13 mouse cellular contexts compared by ENCODE assay signal in the genomic region with DNA sequence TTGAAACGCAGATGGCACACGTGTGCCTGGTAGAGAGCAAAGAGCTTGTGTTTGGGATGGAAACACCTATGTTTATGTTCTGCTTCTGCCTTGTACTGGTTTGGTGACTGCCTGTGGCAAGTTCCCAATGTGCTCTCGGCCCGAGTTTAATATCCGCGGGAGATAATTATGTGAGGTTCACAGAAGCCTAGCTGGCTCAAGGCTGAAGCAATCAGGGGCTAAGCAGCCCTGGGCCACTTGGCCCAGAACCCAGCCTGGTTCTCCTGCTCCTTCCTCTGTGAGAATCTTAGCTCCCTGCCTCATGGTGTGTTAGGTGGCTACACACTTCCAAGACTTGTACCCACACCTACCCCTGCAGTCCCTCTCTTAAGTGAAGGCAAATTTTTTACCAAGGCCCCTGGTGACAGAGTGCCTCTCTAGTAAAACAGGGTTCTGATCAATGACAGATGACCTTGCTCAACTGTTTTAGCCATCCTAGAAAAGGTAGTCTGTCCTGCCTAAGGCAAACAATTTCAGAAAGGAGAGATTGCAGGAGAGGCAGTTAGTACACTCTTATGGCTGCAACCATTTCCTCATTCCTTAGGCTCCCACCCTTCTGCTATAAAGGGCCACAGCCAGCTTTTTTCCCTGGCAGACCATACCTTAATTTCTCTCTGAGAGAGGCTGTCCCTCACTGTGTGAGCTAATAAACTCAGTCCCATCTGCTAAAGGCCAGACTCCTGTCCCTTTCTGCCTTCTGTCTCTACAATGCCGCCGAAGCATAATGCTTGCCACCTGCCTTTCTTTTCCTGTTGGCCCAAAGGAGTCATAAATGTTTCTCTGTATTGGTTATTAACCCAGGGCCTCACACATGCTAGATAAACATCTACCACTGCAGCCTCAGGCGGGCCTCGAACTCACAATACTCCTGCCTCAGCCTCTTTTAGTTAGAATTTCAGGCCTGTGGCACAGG.
DNase-seq lines count a peak whose midpoint lies in the region; ATAC-seq and TF ChIP-seq lines count a peak whose summit lies in the region.
"Had no signal": no experiment of that assay in that cellular context is flagged by ENCODE, and none has a peak within 500 bp of the region (broad histone marks: within the 10 kb centered on the region; RNA-seq: fewer than 3 reads in every experiment).

No protein-coding gene starts in this region.

- no peak for ATAC-seq in limb, embryonic 12.5 days (ENCODE audit: insufficient number of reproducible peaks, insufficient read depth, low FRiP score, low TSS enrichment, low read depth)
- ATAC-seq: forebrain, embryonic 14.5 days had no signal

- TF ChIP-seq POLR2A in small intestine, adult 2 months (IDR thresholded peaks at IDR 0.05; ENCODE audit: low read depth, low read length): no peak

- no peak overlapping the region for H3K4me3 ChIP-seq in limb, embryonic 12.5 days (replicated peaks)
- H3K4me3 ChIP-seq in limb, embryonic 10.5 days: no peak overlapping the region
- H3K4me3 ChIP-seq in small intestine, adult 2 months (ENCODE audit: low read depth, low read length): no peak overlapping the region
- no peak overlapping the region for H3K4me3 ChIP-seq in midbrain, embryonic 10.5 days
- H3K4me3 ChIP-seq: limb, embryonic 13.5 days had no signal

- H3K9me3 ChIP-seq in limb, embryonic 12.5 days: no peaks in the 10 kb centered on the region
- no peaks in the 10 kb centered on the region for H3K9me3 ChIP-seq in limb, embryonic 10.5 days (replicated peaks)
- no peaks in the 10 kb centered on the region for H3K9me3 ChIP-seq in midbrain, embryonic 10.5 days (replicated peaks)
- H3K9me3 ChIP-seq: limb, embryonic 13.5 days had no signal

- no peak overlapping the region for H3K9ac ChIP-seq in limb, embryonic 12.5 days (replicated peaks)
- H3K9ac ChIP-seq: limb, embryonic 13.5 days had no signal

- no peak overlapping the region for H3K4me2 ChIP-seq in limb, embryonic 12.5 days
- H3K4me2 ChIP-seq: limb, embryonic 13.5 days had no signal

- no peak for TF ChIP-seq CTCF in small intestine, adult 2 months (IDR thresholded peaks at IDR 0.05; ENCODE audit: extremely low read depth, insufficient read length, insufficient replicate concordance, low read depth, low read length)

- peak overlapping the region; percentile 9; the same call in 1 of the 2 replicates for H3K27ac ChIP-seq in limb, embryonic 12.5 days
- no peak overlapping the region for H3K27ac ChIP-seq in limb, embryonic 10.5 days
- peak overlapping the region; percentile 63 for H3K27ac ChIP-seq in small intestine, adult 2 months (ENCODE audit: insufficient read depth, low read depth, low read length)
- H3K27ac ChIP-seq in midbrain, embryonic 10.5 days (replicated peaks): no peak overlapping the region
- H3K27ac ChIP-seq: limb, embryonic 13.5 days; macrophage had no signal

- no peaks in the 10 kb centered on the region for H3K36me3 ChIP-seq in limb, embryonic 12.5 days
- H3K36me3 ChIP-seq in limb, embryonic 10.5 days: no peaks in the 10 kb centered on the region
- no peaks in the 10 kb centered on the region for H3K36me3 ChIP-seq in small intestine, adult 2 months (ENCODE audit: control insufficient read depth, insufficient read depth, low read length)
- H3K36me3 ChIP-seq in midbrain, embryonic 10.5 days: no peaks in the 10 kb centered on the region
- H3K36me3 ChIP-seq: limb, embryonic 13.5 days had no signal

- H3K27me3 ChIP-seq in limb, embryonic 12.5 days: no peaks in the 10 kb centered on the region
- no peaks in the 10 kb centered on the region for H3K27me3 ChIP-seq in limb, embryonic 10.5 days (ENCODE audit: low read depth, poor library complexity, severe bottlenecking)
- no peaks in the 10 kb centered on the region for H3K27me3 ChIP-seq in small intestine, adult 2 months (ENCODE audit: control insufficient read depth, insufficient read depth, low read length)
- H3K27me3 ChIP-seq in midbrain, embryonic 10.5 days (ENCODE audit: low read depth, poor library complexity, severe bottlenecking): no peaks in the 10 kb centered on the region
- H3K27me3 ChIP-seq: limb, embryonic 13.5 days had no signal

- peaks cover 21% of the 10 kb centered on the region for H3K4me1 ChIP-seq in limb, embryonic 12.5 days (replicated peaks)
- peaks cover 25% of the 10 kb centered on the region for H3K4me1 ChIP-seq in limb, embryonic 10.5 days
- peaks cover 16% of the 10 kb centered on the region; the same call in 1 of the 2 replicates for H3K4me1 ChIP-seq in small intestine, adult 2 months (ENCODE audit: control insufficient read depth, insufficient read depth, insufficient read length, low read length)
- peaks cover 11% of the 10 kb centered on the region for H3K4me1 ChIP-seq in midbrain, embryonic 10.5 days

- no peak for DNase-seq in limb, embryonic 10.5 days (ENCODE audit: low spot score)
- peak; percentile 58 to 76 for DNase-seq in cerebellum, adult 18-20 months
- peak; percentile 59 to 60 for DNase-seq in cerebellum, postnatal 25 days
- no peak for DNase-seq in midbrain, embryonic 10.5 days (ENCODE audit: low spot score)
- no peak for DNase-seq in heart, adult 18-20 months
- DNase-seq: gastrocnemius, postnatal 36 days; heart, postnatal 36 days; thymus, postnatal 14 days had no signal

- 47% methylated on average over 10 of the region's 10 CpGs for WGBS in limb, embryonic 12.5 days
- 83% methylated on average over 10 of the region's 10 CpGs for WGBS in limb, embryonic 10.5 days
- 31% methylated on average over 10 of the region's 10 CpGs for WGBS in small intestine, adult 2 months
- WGBS in midbrain, embryonic 10.5 days: 85% methylated on average over 10 of the region's 10 CpGs

Comparison
In these comparisons a context has a peak if more than half of its experiments do, and no peak if none do; other contexts are left out.
1. H3K27ac ChIP-seq: peak in limb, embryonic 12.5 days (single experiment) and small intestine, adult 2 months (single experiment); none in limb, embryonic 10.5 days (single experiment) and midbrain, embryonic 10.5 days (single experiment).
2. DNase-seq: peak in cerebellum, adult 18-20 months (2 of 2) and cerebellum, postnatal 25 days (2 of 2); none in limb, embryonic 10.5 days (single experiment), midbrain, embryonic 10.5 days (single experiment) and heart, adult 18-20 months (0 of 2).